Mouse (Mus musculus) testis, adult 2 months (tissue): ENCODE measurements around the gene C1qtnf5.

Experiments used
- CTCF ChIP-seq: fragments of 200-500 bp; IDR thresholded peaks from 2 replicates; pipeline ENCODE4 v1.5.1; 2012; ENCODE audit warnings: low read depth, mild to moderate bottlenecking, inconsistent platforms, low read length, moderate library complexity; ENCODE audit not compliant: control insufficient read depth, insufficient read depth, insufficient replicate concordance
- POLR2A ChIP-seq: fragments of 200-500 bp; IDR thresholded peaks from 2 replicates; pipeline ENCODE4 v1.6.1; 2012; ENCODE audit warnings: low read depth, mild to moderate bottlenecking, inconsistent platforms, low read length, moderate library complexity; ENCODE audit not compliant: control insufficient read depth

- peak; percentile 65; the same call in 1 of the 2 replicates for TF ChIP-seq POLR2A
- TF ChIP-seq CTCF = peak; percentile 80
These were observed 40.2 kb upstream of the C1qtnf5 start, which contains the start of gene Usp2 for GRCm38 (mm10) chr9:44066785-44067225.
